Comparison of ENCODE assay signal across 22 mouse cellular contexts in genomic region chr14:73931095-73931494, GRCm38 (mm10).
DNase-seq lines count a peak whose midpoint lies in the region; ATAC-seq lines count a peak whose summit lies in the region.
"Had no signal": no experiment of that assay in that cellular context is flagged by ENCODE, and none has a peak within 500 bp of the region (broad histone marks: within the 10 kb centered on the region; RNA-seq: fewer than 3 reads in every experiment).

No protein-coding gene starts in this region.

- H3K4me1 ChIP-seq in kidney, embryonic 15.5 days = no peaks in the 10 kb centered on the region
- H3K4me1 ChIP-seq: embryonic facial prominence, embryonic 10.5 days; embryonic facial prominence, embryonic 12.5 days; forebrain, embryonic 13.5 days; forebrain, embryonic 15.5 days had no signal

- 75% methylated on average over 2 of the region's 2 CpGs for WGBS in kidney, embryonic 15.5 days

- no peaks in the 10 kb centered on the region for H3K9me3 ChIP-seq in kidney, embryonic 15.5 days (replicated peaks)
- H3K9me3 ChIP-seq: embryonic facial prominence, embryonic 10.5 days; embryonic facial prominence, embryonic 12.5 days; forebrain, embryonic 13.5 days; forebrain, embryonic 15.5 days; G1E had no signal

- no peaks in the 10 kb centered on the region for H3K27me3 ChIP-seq in kidney, embryonic 15.5 days
- H3K27me3 ChIP-seq: embryonic facial prominence, embryonic 12.5 days; forebrain, embryonic 13.5 days; forebrain, embryonic 15.5 days had no signal

- H3K36me3 ChIP-seq in kidney, embryonic 15.5 days = no peaks in the 10 kb centered on the region
- H3K36me3 ChIP-seq: embryonic facial prominence, embryonic 10.5 days; embryonic facial prominence, embryonic 12.5 days; forebrain, embryonic 15.5 days; G1E had no signal

- 0 out of 2 replicates have a peak, but pooled peaks have one; percentile 36 for ATAC-seq in common myeloid progenitor, adult 5-6 weeks (replicated peaks; ENCODE audit: low read depth, poor library complexity, severe bottlenecking)
- ATAC-seq in megakaryocyte, adult 5-6 weeks (ENCODE audit: poor library complexity, severe bottlenecking) = 0 out of 2 replicates have a peak, but pooled peaks have one; percentile 47
- ATAC-seq in kidney, embryonic 15.5 days (replicated peaks; ENCODE audit: low FRiP score) = no peak
- ATAC-seq: activated CD4-positive, CD25-positive, alpha-beta regulatory T cell, adult 4 months; forebrain, embryonic 13.5 days; forebrain, embryonic 15.5 days; forebrain, postnatal 0 days; Patski had no signal

- H3K27ac ChIP-seq in kidney, embryonic 15.5 days = no peak overlapping the region
- H3K27ac ChIP-seq: embryonic facial prominence, embryonic 10.5 days; embryonic facial prominence, embryonic 12.5 days; forebrain, embryonic 13.5 days; forebrain, embryonic 15.5 days had no signal

- no peak overlapping the region for H3K4me3 ChIP-seq in kidney, embryonic 15.5 days (replicated peaks)
- H3K4me3 ChIP-seq: embryonic facial prominence, embryonic 10.5 days; embryonic facial prominence, embryonic 12.5 days; forebrain, embryonic 13.5 days; forebrain, embryonic 15.5 days had no signal

- H3K4me2 ChIP-seq in kidney, embryonic 15.5 days = no peak overlapping the region
- H3K4me2 ChIP-seq: embryonic facial prominence, embryonic 12.5 days; forebrain, embryonic 13.5 days; forebrain, embryonic 15.5 days had no signal

- H3K9ac ChIP-seq in kidney, embryonic 15.5 days = no peak overlapping the region
- H3K9ac ChIP-seq: embryonic facial prominence, embryonic 12.5 days; forebrain, embryonic 13.5 days; forebrain, embryonic 15.5 days; forebrain, postnatal 0 days had no signal

- peak; percentile 41 for DNase-seq in A20 (ENCODE audit: low read depth, low spot score)
- no peak for DNase-seq in right cerebral cortex, postnatal 4 days
- no peak for DNase-seq in adrenal gland, postnatal 36 days
- DNase-seq: adrenal gland, adult 8-10 months; adrenal gland, postnatal 14 days; cerebellum, adult 11 months; cerebellum, adult 18-20 months; cerebellum, adult 8-10 months; cerebellum, adult 9-11 months; cerebellum, postnatal 14 days; cerebellum, postnatal 36 days; forebrain, postnatal 0 days had no signal
